Mouse (Mus musculus): ENCODE data around the gene Cdk9.

Gene Cdk9

GRCm38 (mm10) chr2:32661509-32662107 lies 51.3 kb downstream of the Cdk9 start:
- peak; percentile 99 for TF ChIP-seq GATA4 (IDR thresholded peaks at IDR 0.05; ENCODE audit: insufficient replicate concordance, low read length)

GRCm38 (mm10) chr2:32658873-32659272 lies 54.0 kb downstream of the Cdk9 start:
- no peak for TF ChIP-seq GATA4 (IDR thresholded peaks at IDR 0.05; ENCODE audit: insufficient replicate concordance, low read length)

- peak; percentile 51; the same call in 1 of the 2 replicates for TF ChIP-seq GATA4 (IDR thresholded peaks at IDR 0.05; ENCODE audit: insufficient replicate concordance, low read length)
Measured at GRCm38 (mm10) chr2:32655826-32656225, 57.0 kb downstream of the Cdk9 start.

Measured in liver, adult (tissue).